Mouse (Mus musculus): Measurements from ENCODE around the gene Mmp20.
A peak's percentile ranks its signal among the peaks of the same experiment; 100 is the strongest.

The Mmp20 gene

DNA sequence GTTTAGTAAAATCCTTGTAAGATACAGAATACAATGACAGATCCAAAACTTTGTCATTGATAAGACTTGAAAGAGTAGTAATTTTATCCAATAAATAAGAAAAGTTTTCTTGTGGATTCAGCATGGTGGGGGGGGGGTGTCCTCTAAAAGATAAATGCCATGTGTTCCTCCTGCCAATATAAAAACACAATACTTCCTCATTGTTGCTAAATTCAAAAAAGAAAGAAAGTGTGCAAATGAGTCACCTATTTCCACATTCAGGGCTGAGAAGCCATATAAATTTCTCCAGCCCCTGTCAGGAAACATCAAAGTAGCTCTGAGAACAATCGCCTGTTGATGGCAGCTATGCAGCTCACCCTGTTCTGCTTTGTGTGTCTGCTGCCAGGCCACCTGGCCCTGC is 63.8 kb downstream of the Mmp20 start, which contains the start of gene Mmp7:
TSS of gene Mmp7 (plus strand) at position 301 of the 400 bp plus-strand sequence.
- DNase-seq (ENCODE audit: low spot score) = no peak

DNA sequence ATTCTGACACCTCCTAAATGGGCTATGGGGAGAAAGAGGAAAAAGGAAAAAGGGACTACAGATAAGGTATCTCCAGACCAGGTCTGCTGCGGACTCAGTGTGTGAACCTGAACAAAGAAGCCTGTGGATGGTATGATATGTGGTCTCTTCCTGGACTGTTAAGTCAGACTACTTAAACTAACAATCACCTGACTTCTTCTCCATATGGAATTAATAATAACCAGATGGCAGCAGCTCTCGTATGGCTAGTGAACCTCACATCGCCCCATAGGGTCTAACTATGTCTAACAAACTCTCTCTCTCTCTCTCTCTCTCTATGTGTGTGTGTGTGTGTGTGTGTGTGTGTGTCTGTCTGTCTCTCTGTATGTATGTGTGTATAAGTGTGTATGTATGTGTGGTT is 65.9 kb downstream of the Mmp20 start:
- no peak for DNase-seq (ENCODE audit: low spot score)

DNA sequence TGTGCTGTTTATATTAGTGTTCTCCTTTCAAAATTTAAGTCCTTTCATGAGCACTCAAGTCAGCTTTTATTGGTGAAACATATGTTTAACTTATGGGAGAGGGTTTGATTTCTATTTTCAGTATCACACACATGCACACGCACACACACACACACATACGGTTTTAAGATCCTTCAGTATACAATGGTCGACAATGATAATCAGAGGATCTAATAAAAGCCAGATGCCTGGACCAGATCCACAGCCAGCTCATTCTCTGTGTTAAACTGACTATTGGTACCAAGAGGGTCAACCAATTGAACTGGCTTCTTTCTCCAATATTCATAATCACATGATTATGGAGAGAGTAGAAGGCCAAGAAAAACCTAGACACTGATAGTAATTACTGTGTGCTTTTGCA is 67.6 kb downstream of the Mmp20 start:
- DNase-seq (ENCODE audit: low spot score) = no peak

GRCm38 (mm10) chr9:7708698-7709097 is 80.7 kb downstream of the Mmp20 start:
- no peak for DNase-seq (ENCODE audit: low spot score)

- DNase-seq (ENCODE audit: low spot score) = no peak
These were observed 83.2 kb downstream of the Mmp20 start for GRCm38 (mm10) chr9:7711196-7711595.

- DNase-seq (ENCODE audit: low spot score) = peak; percentile 48
These were observed 86.3 kb downstream of the Mmp20 start for GRCm38 (mm10) chr9:7714062-7714907.

DNA sequence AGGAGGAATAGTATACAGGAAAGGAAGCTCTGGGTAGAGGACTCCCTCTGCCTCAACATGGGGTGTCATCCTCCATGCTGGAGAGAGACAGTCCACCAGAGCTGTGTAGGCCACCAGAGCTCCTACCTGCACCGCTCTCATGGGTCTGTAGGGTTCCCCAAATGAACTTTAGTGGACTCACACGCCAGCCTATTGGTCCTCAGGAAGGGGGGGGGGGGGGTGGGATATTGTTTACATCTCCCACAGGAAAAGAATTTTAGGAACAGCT is 86.8 kb downstream of the Mmp20 start:
- no peak for DNase-seq (ENCODE audit: low spot score)

DNA sequence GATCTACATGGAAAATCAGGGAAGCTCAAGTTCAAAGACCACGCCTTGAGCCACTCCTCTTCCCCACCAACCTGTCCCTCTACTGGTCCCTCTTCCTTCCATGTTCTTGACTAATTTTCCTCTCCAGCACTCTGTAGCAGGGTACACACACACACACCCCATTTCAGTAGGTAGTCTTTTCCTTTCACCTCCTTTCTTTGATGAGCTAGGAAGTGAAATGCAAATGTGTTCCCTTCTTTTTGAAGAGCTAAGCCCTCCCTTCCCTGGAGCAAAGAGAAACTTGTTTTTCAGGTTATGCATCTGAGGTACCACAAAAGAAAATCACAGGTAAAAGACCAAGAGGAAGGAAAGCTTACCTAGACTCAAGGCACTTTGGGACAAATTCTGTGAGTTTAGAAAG is 93.5 kb downstream of the Mmp20 start:
- no peak for DNase-seq (ENCODE audit: low spot score)

Measured in MN1 (cell line).